Mouse (Mus musculus) cerebellum, postnatal 36 days (tissue): ENCODE results near the gene Cog2.
A peak's percentile ranks its signal among the peaks of the same experiment; 100 is the strongest.

Source experiments
- DNase-seq, 2 experiments: peaks; one replicate each; pipeline ENCODE4 v3.0.0; 2021 to 2022; ENCODE audit warnings: mixed read lengths in 2 of 2

Gene Cog2

GRCm38 (mm10) chr8:124517142-124517541 lies 3.4 kb upstream of the Cog2 start:
- no peak for DNase-seq

GRCm38 (mm10) chr8:124521946-124522345 lies 1.4 kb downstream of the Cog2 start:
- DNase-seq: no peak

- DNase-seq: no peak
These were observed 5.7 kb downstream of the Cog2 start for GRCm38 (mm10) chr8:124526261-124526660.

GRCm38 (mm10) chr8:124530076-124530475 lies 9.5 kb downstream of the Cog2 start:
- DNase-seq: peak; percentile 81 to 84

- peak; percentile 56 to 58 for DNase-seq
These were observed 10.0 kb downstream of the Cog2 start for GRCm38 (mm10) chr8:124530556-124530955.

GRCm38 (mm10) chr8:124530996-124531395 lies 10.4 kb downstream of the Cog2 start:
- DNase-seq: peak in 1 of 2 experiments; percentile 22

- DNase-seq: no peak
These were observed 12.1 kb downstream of the Cog2 start for GRCm38 (mm10) chr8:124532626-124533025.

GRCm38 (mm10) chr8:124535451-124535850 lies 14.9 kb downstream of the Cog2 start:
- no peak for DNase-seq

GRCm38 (mm10) chr8:124540906-124541305 lies 20.3 kb downstream of the Cog2 start:
- DNase-seq: no peak

GRCm38 (mm10) chr8:124542001-124542400 lies 21.4 kb downstream of the Cog2 start:
- peak; percentile 70 for DNase-seq

GRCm38 (mm10) chr8:124543272-124543671 lies 22.7 kb downstream of the Cog2 start:
- DNase-seq: peak; percentile 38 to 46

- DNase-seq: no peak
These were observed 25.8 kb downstream of the Cog2 start for GRCm38 (mm10) chr8:124546371-124546770.

GRCm38 (mm10) chr8:124546815-124547214 lies 26.2 kb downstream of the Cog2 start:
- DNase-seq: no peak

- DNase-seq: no peak
These were observed 26.7 kb downstream of the Cog2 start for GRCm38 (mm10) chr8:124547269-124547668.

GRCm38 (mm10) chr8:124548187-124548586 lies 27.6 kb downstream of the Cog2 start:
- no peak for DNase-seq

- DNase-seq: peak in 1 of 2 experiments; percentile 10
These were observed 30.6 kb downstream of the Cog2 start for GRCm38 (mm10) chr8:124551011-124551661.

GRCm38 (mm10) chr8:124555113-124555750 lies 34.7 kb downstream of the Cog2 start:
- DNase-seq: no peak

GRCm38 (mm10) chr8:124556164-124556563 lies 35.6 kb downstream of the Cog2 start:
- DNase-seq: no peak

- DNase-seq: peak; percentile 48 to 49
These were observed 36.1 kb downstream of the Cog2 start for GRCm38 (mm10) chr8:124556658-124557057.

- peak; percentile 58 to 59 for DNase-seq
These were observed 36.9 kb downstream of the Cog2 start for GRCm38 (mm10) chr8:124557476-124557875.

GRCm38 (mm10) chr8:124567126-124567525 lies 46.6 kb downstream of the Cog2 start:
- no peak for DNase-seq

- no peak for DNase-seq
These were observed 47.0 kb downstream of the Cog2 start for GRCm38 (mm10) chr8:124567584-124567983.

GRCm38 (mm10) chr8:124569100-124569499 lies 48.5 kb downstream of the Cog2 start:
- no peak for DNase-seq

GRCm38 (mm10) chr8:124569593-124569992 lies 49.0 kb downstream of the Cog2 start, which contains the start of gene Agt:
Gene Agt (minus strand): TSS chr8:124569706.
- DNase-seq: peak; percentile 48 to 51
